Mouse (Mus musculus): ENCODE measurements around the gene Slc24a2.
A peak's percentile ranks its signal among the peaks of the same experiment; 100 is the strongest.

The Slc24a2 gene

GRCm38 (mm10) chr4:86953519-86953918 lies 276.8 kb downstream of the Slc24a2 start:
- peak; percentile 43 for DNase-seq (ENCODE audit: low spot score)

- DNase-seq (ENCODE audit: low spot score) = no peak
Measured at GRCm38 (mm10) chr4:86948794-86949193, 281.5 kb downstream of the Slc24a2 start.

GRCm38 (mm10) chr4:86943296-86943695 lies 287.0 kb downstream of the Slc24a2 start:
- DNase-seq (ENCODE audit: low spot score) = no peak

- DNase-seq (ENCODE audit: low spot score) = no peak
Measured at GRCm38 (mm10) chr4:86942656-86943055, 287.6 kb downstream of the Slc24a2 start.

- DNase-seq (ENCODE audit: low spot score) = no peak
Measured at GRCm38 (mm10) chr4:86936706-86937105, 293.6 kb downstream of the Slc24a2 start.

- no peak for DNase-seq (ENCODE audit: low spot score)
Measured at GRCm38 (mm10) chr4:86936217-86936616, 294.1 kb downstream of the Slc24a2 start.

All from retina, embryonic 14.5 days (tissue).